Mouse (Mus musculus): ENCODE data around the gene Snrpg. TPM values are rescaled to one million over a fixed set of nuclear protein-coding genes. Genes with fewer than 3 reads are reported as not detected.
"Not testable (repeated sequence)": the region's sequence is repeated elsewhere in the genome, so short reads cannot be mapped to it uniquely, and the experiment has no call there.

Snrpg gene
- polyA plus RNA-seq, 1 experiment: 3.6 TPM

GRCm38 (mm10) chr6:86335860-86336259, 35.2 kb upstream of the Snrpg start:
- TF ChIP-seq TAL1 (IDR thresholded peaks at IDR 0.05; ENCODE audit: low read length) (no peak), GATA1 (IDR thresholded peaks at IDR 0.05; ENCODE audit: low read length) (no peak)
- H3K27me3 ChIP-seq (ENCODE audit: control insufficient read depth): no peaks in the 10 kb centered on the region
- no peak overlapping the region for H3K4me3 ChIP-seq (replicated peaks)
- H3K36me3 ChIP-seq (ENCODE audit: control insufficient read depth): no peaks in the 10 kb centered on the region
- peaks cover 5% of the 10 kb centered on the region; the same call in 1 of the 2 replicates for H3K9me3 ChIP-seq (ENCODE audit: control insufficient read depth, low read length)
- no peaks in the 10 kb centered on the region for H3K4me1 ChIP-seq (ENCODE audit: control insufficient read depth)

GRCm38 (mm10) chr6:86336340-86336739, 34.8 kb upstream of the Snrpg start:
- not testable (repeated sequence) for H3K4me1 ChIP-seq (ENCODE audit: control insufficient read depth); H3K9me3 ChIP-seq (ENCODE audit: control insufficient read depth, low read length); H3K27me3 ChIP-seq (ENCODE audit: control insufficient read depth); H3K4me3 ChIP-seq (replicated peaks); H3K36me3 ChIP-seq (ENCODE audit: control insufficient read depth)

- Histone ChIP-seq H3K36me3 (ENCODE audit: control insufficient read depth) (no peaks in the 10 kb centered on the region), H3K4me3 (replicated peaks) (no peak overlapping the region), H3K4me1 (ENCODE audit: control insufficient read depth) (no peaks in the 10 kb centered on the region), H3K9me3 (ENCODE audit: control insufficient read depth, low read length) (no peaks in the 10 kb centered on the region), H3K27me3 (ENCODE audit: control insufficient read depth) (no peaks in the 10 kb centered on the region)
- TF ChIP-seq GATA1 (IDR thresholded peaks at IDR 0.05; ENCODE audit: low read length) (no peak), TAL1 (IDR thresholded peaks at IDR 0.05; ENCODE audit: low read length) (no peak)
Measured at GRCm38 (mm10) chr6:86343656-86344055, 27.4 kb upstream of the Snrpg start.

- H3K4me3 ChIP-seq (replicated peaks): no peak overlapping the region
- no peaks in the 10 kb centered on the region for H3K9me3 ChIP-seq (ENCODE audit: control insufficient read depth, low read length)
- H3K36me3 ChIP-seq (ENCODE audit: control insufficient read depth): no peaks in the 10 kb centered on the region
- H3K27me3 ChIP-seq (ENCODE audit: control insufficient read depth): no peaks in the 10 kb centered on the region
- H3K4me1 ChIP-seq (ENCODE audit: control insufficient read depth): no peaks in the 10 kb centered on the region
- TF ChIP-seq TAL1 (IDR thresholded peaks at IDR 0.05; ENCODE audit: low read length) (no peak), GATA1 (IDR thresholded peaks at IDR 0.05; ENCODE audit: low read length) (no peak)
Measured at GRCm38 (mm10) chr6:86346063-86346462, 25.0 kb upstream of the Snrpg start.

GRCm38 (mm10) chr6:86349257-86349656, 21.8 kb upstream of the Snrpg start:
- no peak for TF ChIP-seq GATA1 (IDR thresholded peaks at IDR 0.05; ENCODE audit: low read length)
- no peak for TF ChIP-seq TAL1 (IDR thresholded peaks at IDR 0.05; ENCODE audit: low read length)

GRCm38 (mm10) chr6:86354948-86355347, 16.2 kb upstream of the Snrpg start:
- Histone ChIP-seq H3K27me3 (ENCODE audit: control insufficient read depth) (no peaks in the 10 kb centered on the region), H3K4me3 (replicated peaks) (no peak overlapping the region), H3K4me1 (ENCODE audit: control insufficient read depth) (no peaks in the 10 kb centered on the region), H3K36me3 (ENCODE audit: control insufficient read depth) (no peaks in the 10 kb centered on the region), H3K9me3 (ENCODE audit: control insufficient read depth, low read length) (no peaks in the 10 kb centered on the region)
- TF ChIP-seq TAL1 (IDR thresholded peaks at IDR 0.05; ENCODE audit: low read length) (no peak), GATA1 (IDR thresholded peaks at IDR 0.05; ENCODE audit: low read length) (no peak)

More at GRCm38 (mm10) chr6:86349257-86349656, 21.8 kb upstream of the Snrpg start:
- no peaks in the 10 kb centered on the region for H3K27me3 ChIP-seq (ENCODE audit: control insufficient read depth)
- H3K4me1 ChIP-seq (ENCODE audit: control insufficient read depth): no peaks in the 10 kb centered on the region
- H3K9me3 ChIP-seq (ENCODE audit: control insufficient read depth, low read length): no peaks in the 10 kb centered on the region
- H3K36me3 ChIP-seq (ENCODE audit: control insufficient read depth): no peaks in the 10 kb centered on the region
- no peak overlapping the region for H3K4me3 ChIP-seq (replicated peaks)

GRCm38 (mm10) chr6:86356956-86357355, 14.1 kb upstream of the Snrpg start:
- no peaks in the 10 kb centered on the region for H3K4me1 ChIP-seq (ENCODE audit: control insufficient read depth)
- H3K4me3 ChIP-seq (replicated peaks): no peak overlapping the region
- no peaks in the 10 kb centered on the region; the same call in 1 of the 2 replicates for H3K27me3 ChIP-seq (ENCODE audit: control insufficient read depth)
- no peaks in the 10 kb centered on the region for H3K36me3 ChIP-seq (ENCODE audit: control insufficient read depth)
- H3K9me3 ChIP-seq (ENCODE audit: control insufficient read depth, low read length): peaks cover 5% of the 10 kb centered on the region
- no peak for TF ChIP-seq GATA1 (IDR thresholded peaks at IDR 0.05; ENCODE audit: low read length)
- TF ChIP-seq TAL1 (IDR thresholded peaks at IDR 0.05; ENCODE audit: low read length): no peak

GRCm38 (mm10) chr6:86360691-86361090, 10.4 kb upstream of the Snrpg start:
- Histone ChIP-seq H3K36me3 (ENCODE audit: control insufficient read depth) (no peaks in the 10 kb centered on the region), H3K9me3 (ENCODE audit: control insufficient read depth, low read length) (peaks cover 5% of the 10 kb centered on the region), H3K4me1 (ENCODE audit: control insufficient read depth) (peaks cover 12% of the 10 kb centered on the region), H3K27me3 (ENCODE audit: control insufficient read depth) (no peaks in the 10 kb centered on the region; the same call in 1 of the 2 replicates), H3K4me3 (replicated peaks) (no peak overlapping the region)
- TF ChIP-seq GATA1 (IDR thresholded peaks at IDR 0.05; ENCODE audit: low read length): no peak

GRCm38 (mm10) chr6:86361373-86361772, 9.7 kb upstream of the Snrpg start:
- no peak for TF ChIP-seq GATA1 (IDR thresholded peaks at IDR 0.05; ENCODE audit: low read length)
- TF ChIP-seq TAL1 (IDR thresholded peaks at IDR 0.05; ENCODE audit: low read length): no peak
- peaks cover 18% of the 10 kb centered on the region for H3K4me1 ChIP-seq (ENCODE audit: control insufficient read depth)
- no peak overlapping the region for H3K4me3 ChIP-seq (replicated peaks)
- H3K36me3 ChIP-seq (ENCODE audit: control insufficient read depth): no peaks in the 10 kb centered on the region
- no peaks in the 10 kb centered on the region; the same call in 1 of the 2 replicates for H3K27me3 ChIP-seq (ENCODE audit: control insufficient read depth)
- peaks cover 5% of the 10 kb centered on the region for H3K9me3 ChIP-seq (ENCODE audit: control insufficient read depth, low read length)

GRCm38 (mm10) chr6:86364442-86365141, 6.5 kb upstream of the Snrpg start:
- H3K9me3 ChIP-seq (ENCODE audit: control insufficient read depth, low read length): peaks cover 5% of the 10 kb centered on the region

More at GRCm38 (mm10) chr6:86364442-86365141, 6.5 kb upstream of the Snrpg start:
- H3K27me3 ChIP-seq (ENCODE audit: control insufficient read depth): no peaks in the 10 kb centered on the region; the same call in 1 of the 2 replicates
- TF ChIP-seq TAL1 (IDR thresholded peaks at IDR 0.05; ENCODE audit: low read length) (no peak), GATA1 (IDR thresholded peaks at IDR 0.05; ENCODE audit: low read length) (peak; percentile 60)
- H3K36me3 ChIP-seq (ENCODE audit: control insufficient read depth): peaks cover 9% of the 10 kb centered on the region
- peaks cover 33% of the 10 kb centered on the region for H3K4me1 ChIP-seq (ENCODE audit: control insufficient read depth)
- H3K4me3 ChIP-seq (replicated peaks): peak overlapping the region; percentile 86
